Mouse (Mus musculus): Measurements from ENCODE around the gene Kcna2.

Gene Kcna2

DNA sequence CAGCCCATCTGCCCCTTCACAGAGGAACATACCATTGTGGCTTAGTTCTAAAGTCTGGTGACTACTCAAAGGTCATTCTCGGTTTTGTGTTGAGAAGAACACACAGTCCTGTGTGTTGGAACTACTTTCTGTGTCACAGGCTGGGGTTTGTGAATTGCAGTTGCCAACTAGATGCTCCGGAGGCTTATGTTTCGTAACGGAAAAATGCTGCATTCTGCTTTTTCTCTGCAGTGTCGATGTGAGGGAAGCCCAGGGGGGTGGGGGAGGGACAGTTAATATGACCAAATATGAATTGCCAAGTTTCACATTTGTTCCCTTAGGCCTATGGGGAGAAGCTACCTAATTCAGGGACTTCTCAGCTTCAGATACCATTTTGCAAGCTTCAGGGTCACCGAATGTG lies 5.0 kb downstream of the Kcna2 start:
- H3K36me3 ChIP-seq (ENCODE audit: insufficient read depth, low read length): no peaks in the 10 kb centered on the region
- peaks cover 54% of the 10 kb centered on the region for H3K27me3 ChIP-seq (ENCODE audit: insufficient read depth, low read length)
- no peak for TF ChIP-seq POU5F1 (IDR thresholded peaks at IDR 0.05; ENCODE audit: borderline replicate concordance, low read length)
- no peak for TF ChIP-seq CTCF (conservative IDR thresholded peaks at IDR 0.05; ENCODE audit: low read length)
- TF ChIP-seq NANOG (IDR thresholded peaks at IDR 0.05; ENCODE audit: borderline replicate concordance, low read length): no peak
- H3K9me3 ChIP-seq (ENCODE audit: low read length): no peaks in the 10 kb centered on the region
- H3K4me3 ChIP-seq (replicated peaks; ENCODE audit: low read length): no peak overlapping the region
- peaks cover 16% of the 10 kb centered on the region for H3K4me1 ChIP-seq (replicated peaks; ENCODE audit: low read depth, low read length)

DNA sequence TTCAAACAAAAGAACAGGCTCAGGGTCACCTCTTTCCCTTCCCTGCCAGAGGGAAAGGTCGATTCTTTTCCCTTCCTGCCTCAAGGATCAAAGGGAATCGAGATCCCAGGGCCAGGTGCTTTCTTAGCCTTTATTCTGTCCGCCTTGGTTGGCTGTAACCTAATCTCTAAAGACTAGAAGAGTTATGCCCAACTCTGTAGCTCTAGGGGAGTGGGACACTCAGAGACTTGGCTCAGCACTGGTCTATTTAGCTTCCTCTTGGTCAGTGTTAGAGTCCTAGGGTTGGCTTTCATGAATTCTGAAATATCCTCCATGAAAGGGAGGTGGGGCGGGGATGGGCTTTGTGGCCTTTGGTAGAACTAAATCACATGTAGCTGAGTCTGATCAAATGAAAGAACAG lies 11.6 kb downstream of the Kcna2 start:
- 0 out of 2 replicates have a peak, but pooled peaks cover 2% of the 10 kb centered on the region for H3K27me3 ChIP-seq (ENCODE audit: insufficient read depth, low read length)
- no peaks in the 10 kb centered on the region for H3K9me3 ChIP-seq (ENCODE audit: low read length)
- TF ChIP-seq POU5F1 (IDR thresholded peaks at IDR 0.05; ENCODE audit: borderline replicate concordance, low read length) (no peak), CTCF (conservative IDR thresholded peaks at IDR 0.05; ENCODE audit: low read length) (no peak), NANOG (IDR thresholded peaks at IDR 0.05; ENCODE audit: borderline replicate concordance, low read length) (no peak)
- H3K4me1 ChIP-seq (replicated peaks; ENCODE audit: low read depth, low read length): 0 out of 2 replicates have a peak, but pooled peaks cover 4% of the 10 kb centered on the region
- no peak overlapping the region for H3K4me3 ChIP-seq (replicated peaks; ENCODE audit: low read length)
- H3K36me3 ChIP-seq (ENCODE audit: insufficient read depth, low read length): no peaks in the 10 kb centered on the region

- Histone ChIP-seq H3K4me3 (replicated peaks; ENCODE audit: low read length) (no peak overlapping the region), H3K27me3 (ENCODE audit: insufficient read depth, low read length) (0 out of 2 replicates have a peak, but pooled peaks cover 2% of the 10 kb centered on the region), H3K36me3 (ENCODE audit: insufficient read depth, low read length) (no peaks in the 10 kb centered on the region), H3K4me1 (replicated peaks; ENCODE audit: low read depth, low read length) (0 out of 2 replicates have a peak, but pooled peaks cover 4% of the 10 kb centered on the region), H3K9me3 (ENCODE audit: low read length) (no peaks in the 10 kb centered on the region)
- no peak for TF ChIP-seq CTCF (conservative IDR thresholded peaks at IDR 0.05; ENCODE audit: low read length)
- no peak for TF ChIP-seq NANOG (IDR thresholded peaks at IDR 0.05; ENCODE audit: borderline replicate concordance, low read length)
- TF ChIP-seq POU5F1 (IDR thresholded peaks at IDR 0.05; ENCODE audit: borderline replicate concordance, low read length): no peak
Observed at GRCm38 (mm10) chr3:107112932-107113659, 12.2 kb downstream of the Kcna2 start.

GRCm38 (mm10) chr3:107113771-107114737 lies 13.1 kb downstream of the Kcna2 start:
- Histone ChIP-seq H3K4me3 (replicated peaks; ENCODE audit: low read length) (no peak overlapping the region), H3K27me3 (ENCODE audit: insufficient read depth, low read length) (no peaks in the 10 kb centered on the region), H3K36me3 (ENCODE audit: insufficient read depth, low read length) (no peaks in the 10 kb centered on the region), H3K4me1 (replicated peaks; ENCODE audit: low read depth, low read length) (0 out of 2 replicates have a peak, but pooled peaks cover 4% of the 10 kb centered on the region), H3K9me3 (ENCODE audit: low read length) (no peaks in the 10 kb centered on the region)
- no peak for TF ChIP-seq POU5F1 (IDR thresholded peaks at IDR 0.05; ENCODE audit: borderline replicate concordance, low read length)
- no peak for TF ChIP-seq NANOG (IDR thresholded peaks at IDR 0.05; ENCODE audit: borderline replicate concordance, low read length)
- no peak for TF ChIP-seq CTCF (conservative IDR thresholded peaks at IDR 0.05; ENCODE audit: low read length)

- Histone ChIP-seq H3K4me3 (replicated peaks; ENCODE audit: low read length) (no peak overlapping the region), H3K36me3 (ENCODE audit: insufficient read depth, low read length) (no peaks in the 10 kb centered on the region), H3K4me1 (replicated peaks; ENCODE audit: low read depth, low read length) (0 out of 2 replicates have a peak, but pooled peaks cover 4% of the 10 kb centered on the region), H3K9me3 (ENCODE audit: low read length) (no peaks in the 10 kb centered on the region), H3K27me3 (ENCODE audit: insufficient read depth, low read length) (no peaks in the 10 kb centered on the region)
- TF ChIP-seq NANOG (IDR thresholded peaks at IDR 0.05; ENCODE audit: borderline replicate concordance, low read length): no peak
Observed at GRCm38 (mm10) chr3:107114941-107115340, 14.0 kb downstream of the Kcna2 start.

GRCm38 (mm10) chr3:107115746-107116145 lies 14.8 kb downstream of the Kcna2 start:
- Histone ChIP-seq H3K4me1 (replicated peaks; ENCODE audit: low read depth, low read length) (0 out of 2 replicates have a peak, but pooled peaks cover 4% of the 10 kb centered on the region), H3K4me3 (replicated peaks; ENCODE audit: low read length) (no peak overlapping the region), H3K36me3 (ENCODE audit: insufficient read depth, low read length) (no peaks in the 10 kb centered on the region), H3K27me3 (ENCODE audit: insufficient read depth, low read length) (no peaks in the 10 kb centered on the region), H3K9me3 (ENCODE audit: low read length) (no peaks in the 10 kb centered on the region)
- TF ChIP-seq POU5F1 (IDR thresholded peaks at IDR 0.05; ENCODE audit: borderline replicate concordance, low read length): no peak

DNA sequence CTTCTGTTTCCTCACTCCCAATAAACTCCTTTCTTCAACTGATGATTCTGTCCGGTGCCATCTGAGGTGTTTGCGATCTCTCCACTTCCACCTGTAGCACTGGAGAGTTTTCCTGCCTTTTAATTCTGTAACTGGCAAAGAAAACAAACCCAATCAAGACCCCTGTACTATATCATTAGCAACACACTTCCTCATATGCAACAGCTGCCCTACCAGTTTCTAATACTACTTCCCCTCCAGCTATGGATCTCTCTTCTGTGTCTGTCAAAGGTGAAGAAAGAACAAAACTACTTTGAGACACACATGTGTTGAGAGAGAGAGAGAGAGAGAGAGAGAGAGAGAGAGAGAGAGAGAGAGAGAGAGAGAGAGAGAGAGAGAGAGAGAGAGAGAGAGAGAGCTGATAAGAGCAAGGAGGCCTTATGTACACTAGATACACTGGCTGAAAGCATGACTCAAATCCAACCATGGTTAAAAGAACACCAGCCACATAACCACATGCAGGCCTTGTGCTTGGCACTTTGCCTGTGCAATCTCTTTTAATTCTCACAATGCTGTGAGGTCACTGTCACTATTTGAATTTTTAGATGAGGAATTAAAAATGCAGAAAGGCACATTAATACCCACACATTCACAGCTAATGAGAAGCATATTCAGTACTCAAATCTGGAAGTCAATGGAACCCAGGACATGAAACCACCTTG lies 19.1 kb downstream of the Kcna2 start:
- Histone ChIP-seq H3K4me1 (replicated peaks; ENCODE audit: low read depth, low read length) (no peaks in the 10 kb centered on the region), H3K36me3 (ENCODE audit: insufficient read depth, low read length) (no peaks in the 10 kb centered on the region), H3K27me3 (ENCODE audit: insufficient read depth, low read length) (no peaks in the 10 kb centered on the region), H3K9me3 (ENCODE audit: low read length) (no peaks in the 10 kb centered on the region), H3K4me3 (replicated peaks; ENCODE audit: low read length) (no peak overlapping the region)
- no peak for TF ChIP-seq NANOG (IDR thresholded peaks at IDR 0.05; ENCODE audit: borderline replicate concordance, low read length)
- no peak for TF ChIP-seq CTCF (conservative IDR thresholded peaks at IDR 0.05; ENCODE audit: low read length)
- no peak for TF ChIP-seq POU5F1 (IDR thresholded peaks at IDR 0.05; ENCODE audit: borderline replicate concordance, low read length)

- Histone ChIP-seq H3K4me3 (replicated peaks; ENCODE audit: low read length) (no peak overlapping the region), H3K9me3 (ENCODE audit: low read length) (no peaks in the 10 kb centered on the region), H3K4me1 (replicated peaks; ENCODE audit: low read depth, low read length) (no peaks in the 10 kb centered on the region), H3K27me3 (ENCODE audit: insufficient read depth, low read length) (no peaks in the 10 kb centered on the region), H3K36me3 (ENCODE audit: insufficient read depth, low read length) (no peaks in the 10 kb centered on the region)
- no peak for TF ChIP-seq NANOG (IDR thresholded peaks at IDR 0.05; ENCODE audit: borderline replicate concordance, low read length)
- no peak for TF ChIP-seq POU5F1 (IDR thresholded peaks at IDR 0.05; ENCODE audit: borderline replicate concordance, low read length)
- no peak for TF ChIP-seq CTCF (conservative IDR thresholded peaks at IDR 0.05; ENCODE audit: low read length)
Observed at GRCm38 (mm10) chr3:107122306-107122705, 21.4 kb downstream of the Kcna2 start.

All from E14TG2a.4 (cell line).